Mouse (Mus musculus) bone marrow, adult 2 months (tissue): ENCODE results near the gene Sema3d.

Experiments used
- CTCF ChIP-seq: fragments of 200-500 bp; IDR thresholded peaks from 2 replicates; pipeline ENCODE4 v1.5.1; 2011; ENCODE audit warnings: low read length, control low read depth; ENCODE audit not compliant: control insufficient read depth, insufficient read depth
- POLR2A ChIP-seq: fragments of 200-500 bp; IDR thresholded peaks from 2 replicates; pipeline ENCODE4 v1.6.1; 2011; ENCODE audit warnings: low read depth, mild to moderate bottlenecking, control low read depth, low read length, borderline replicate concordance; ENCODE audit not compliant: control insufficient read depth

- TF ChIP-seq POLR2A: no peak
- no peak for TF ChIP-seq CTCF
These were observed 166.0 kb downstream of the Sema3d start for GRCm38 (mm10) chr5:12549046-12549669.
